In genomic region chr1:78846471-78846870, GRCm38 (mm10) we compare ENCODE assay signal across 10 mouse cellular contexts. TPM values are rescaled to one million over a fixed set of nuclear protein-coding genes. Genes with fewer than 3 reads are reported as not detected.
A peak's percentile ranks its signal among the peaks of the same experiment; 100 is the strongest.
DNase-seq lines count a peak whose midpoint lies in the region; ATAC-seq and TF ChIP-seq lines count a peak whose summit lies in the region.
"Had no signal": no experiment of that assay in that cellular context is flagged by ENCODE, and none has a peak within 500 bp of the region (broad histone marks: within the 10 kb centered on the region; RNA-seq: fewer than 3 reads in every experiment).

No protein-coding gene starts in this region.

- no peak for TF ChIP-seq RAD21 in MEL (IDR thresholded peaks at IDR 0.05; ENCODE audit: low read depth, low read length)

- no peak overlapping the region for H3K4me3 ChIP-seq in layer of hippocampus, adult 2 months
- no peak overlapping the region for H3K4me3 ChIP-seq in MEL (ENCODE audit: control insufficient read depth in 1 of 2, insufficient read depth in 1 of 2, low read depth in 2 of 2, low read length in 2 of 2)
- H3K4me3 ChIP-seq: heart, embryonic 15.5 days; lung, embryonic 15.5 days had no signal

- TF ChIP-seq POLR2A in MEL (IDR thresholded peaks at IDR 0.05; ENCODE audit: control insufficient read depth in 1 of 2, insufficient read depth in 1 of 2, low read depth in 1 of 2, low read length in 2 of 2, poor library complexity in 1 of 2) = no peak

- H3K27me3 ChIP-seq in MEL (ENCODE audit: control insufficient read depth in 1 of 2, insufficient read depth in 2 of 2, low read length in 2 of 2) = no peaks in the 10 kb centered on the region
- H3K27me3 ChIP-seq: heart, embryonic 15.5 days; lung, embryonic 15.5 days had no signal

- H3K27ac ChIP-seq in layer of hippocampus, adult 2 months = no peak overlapping the region
- no peak overlapping the region for H3K27ac ChIP-seq in MEL (ENCODE audit: control insufficient read depth, low read depth, low read length)
- H3K27ac ChIP-seq: heart, embryonic 15.5 days; lung, embryonic 15.5 days had no signal

- peak; percentile 82 for TF ChIP-seq CTCF in layer of hippocampus, adult 2 months (conservative IDR thresholded peaks at IDR 0.05)
- TF ChIP-seq CTCF in MEL (IDR thresholded peaks at IDR 0.05 in 2 of 3, conservative IDR thresholded peaks at IDR 0.05 in 1 of 3; ENCODE audit: control insufficient read depth in 1 of 3, insufficient read depth in 1 of 3, low read depth in 2 of 3, low read length in 3 of 3, poor library complexity in 1 of 3, severe bottlenecking in 1 of 3) = no peak

- no peak for TF ChIP-seq EP300 in MEL (IDR thresholded peaks at IDR 0.05; ENCODE audit: low read depth in 1 of 2, low read length in 2 of 2)

- H3K79me2 ChIP-seq in MEL (ENCODE audit: control insufficient read depth, insufficient read depth, low read length, poor library complexity) = no peaks in the 10 kb centered on the region

- no peaks in the 10 kb centered on the region for H3K9me3 ChIP-seq in MEL (replicated peaks; ENCODE audit: insufficient read depth, low read length)
- H3K9me3 ChIP-seq: heart, embryonic 15.5 days; lung, embryonic 15.5 days had no signal

- peak; percentile 15 to 36 for DNase-seq in layer of hippocampus, adult 2 months (ENCODE audit: low spot score in 2 of 2)
- no peak for DNase-seq in layer of hippocampus, postnatal 14 days (ENCODE audit: low spot score in 2 of 2)
- peak; percentile 11 for DNase-seq in MEL (ENCODE audit: low read depth, low spot score)
- peak; percentile 45 to 53 for DNase-seq in cerebellum, adult 18-20 months
- DNase-seq in kidney, adult 8-10 months = peak; percentile 28 to 61
- no peak for DNase-seq in T-cell, adult 2 months (ENCODE audit: low spot score)
- no peak for DNase-seq in urinary bladder, postnatal 36 days (ENCODE audit: low spot score in 2 of 2)

- H3K36me3 ChIP-seq in MEL (ENCODE audit: control insufficient read depth in 1 of 2, insufficient read depth in 2 of 2, low read length in 2 of 2) = no peaks in the 10 kb centered on the region
- H3K36me3 ChIP-seq: heart, embryonic 15.5 days; lung, embryonic 15.5 days had no signal

- no peak overlapping the region for H3K9ac ChIP-seq in MEL (ENCODE audit: control insufficient read depth, low read depth, low read length, poor library complexity, severe bottlenecking)
- H3K9ac ChIP-seq: heart, embryonic 15.5 days; lung, embryonic 15.5 days had no signal

- no peak for ATAC-seq in frontal cortex, adult (ENCODE audit: low TSS enrichment)

- H3K4me1 ChIP-seq in MEL (ENCODE audit: control insufficient read depth in 1 of 2, insufficient read depth in 2 of 2, low read length in 2 of 2) = no peaks in the 10 kb centered on the region
- H3K4me1 ChIP-seq: heart, embryonic 15.5 days; lung, embryonic 15.5 days had no signal

TF ChIP-seq in MEL, 35 proteins besides CTCF, POLR2A, EP300 and RAD21:
- TF ChIP-seq GATA1 (IDR thresholded peaks at IDR 0.05; ENCODE audit: low read depth, low read length) (no peak), MXI1 (IDR thresholded peaks at IDR 0.05; ENCODE audit: low read depth, low read length) (no peak), SIN3A (IDR thresholded peaks at IDR 0.05; ENCODE audit: low read length) (no peak), TCF12 (IDR thresholded peaks at IDR 0.05; ENCODE audit: low read depth, low read length) (no peak), TAL1 (IDR thresholded peaks at IDR 0.05; ENCODE audit: low read length) (no peak), MEF2A (IDR thresholded peaks at IDR 0.05; ENCODE audit: extremely low read depth, insufficient replicate concordance, low read depth, low read length, poor library complexity, severe bottlenecking) (no peak), MYB (IDR thresholded peaks at IDR 0.05; ENCODE audit: low read depth, low read length) (no peak), GABPA (IDR thresholded peaks at IDR 0.05; ENCODE audit: low read depth, low read length) (no peak)
TF ChIP-seq in MEL: peak in this region for 0.

RNA-seq across cellular contexts. Expression of gene Kcne4, which starts 29.9 kb away (rescaled TPM):
- under 1 TPM; 0.44 to 0.83 TPM for total RNA-seq in layer of hippocampus, adult 2 months (2021)
- total RNA-seq in layer of hippocampus, postnatal 14 days (2021) = 1 to 10 TPM in 1 of 2 experiments, under 1 TPM in 1; 0.88 to 1.4 TPM
- total RNA-seq in MEL (2012; rRNA removed) = not detected in 2 replicates
- not detected for polyA plus RNA-seq in MEL (2012; ENCODE audit: insufficient read depth in 1 of 2, insufficient read length in 2 of 2, low read depth in 1 of 2, low replicate concordance in 2 of 2, missing spikeins in 1 of 2)

Comparison
In these comparisons a context has a peak if more than half of its experiments do, and no peak if none do; other contexts are left out.
1. DNase-seq: peak in layer of hippocampus, adult 2 months (2 of 2), MEL (single experiment), cerebellum, adult 18-20 months (2 of 2) and kidney, adult 8-10 months (2 of 2); none in layer of hippocampus, postnatal 14 days (0 of 2), T-cell, adult 2 months (single experiment) and urinary bladder, postnatal 36 days (0 of 2).